Mouse (Mus musculus): ENCODE results near the gene Htt.
A peak's percentile ranks its signal among the peaks of the same experiment; 100 is the strongest.

Gene Htt

DNA sequence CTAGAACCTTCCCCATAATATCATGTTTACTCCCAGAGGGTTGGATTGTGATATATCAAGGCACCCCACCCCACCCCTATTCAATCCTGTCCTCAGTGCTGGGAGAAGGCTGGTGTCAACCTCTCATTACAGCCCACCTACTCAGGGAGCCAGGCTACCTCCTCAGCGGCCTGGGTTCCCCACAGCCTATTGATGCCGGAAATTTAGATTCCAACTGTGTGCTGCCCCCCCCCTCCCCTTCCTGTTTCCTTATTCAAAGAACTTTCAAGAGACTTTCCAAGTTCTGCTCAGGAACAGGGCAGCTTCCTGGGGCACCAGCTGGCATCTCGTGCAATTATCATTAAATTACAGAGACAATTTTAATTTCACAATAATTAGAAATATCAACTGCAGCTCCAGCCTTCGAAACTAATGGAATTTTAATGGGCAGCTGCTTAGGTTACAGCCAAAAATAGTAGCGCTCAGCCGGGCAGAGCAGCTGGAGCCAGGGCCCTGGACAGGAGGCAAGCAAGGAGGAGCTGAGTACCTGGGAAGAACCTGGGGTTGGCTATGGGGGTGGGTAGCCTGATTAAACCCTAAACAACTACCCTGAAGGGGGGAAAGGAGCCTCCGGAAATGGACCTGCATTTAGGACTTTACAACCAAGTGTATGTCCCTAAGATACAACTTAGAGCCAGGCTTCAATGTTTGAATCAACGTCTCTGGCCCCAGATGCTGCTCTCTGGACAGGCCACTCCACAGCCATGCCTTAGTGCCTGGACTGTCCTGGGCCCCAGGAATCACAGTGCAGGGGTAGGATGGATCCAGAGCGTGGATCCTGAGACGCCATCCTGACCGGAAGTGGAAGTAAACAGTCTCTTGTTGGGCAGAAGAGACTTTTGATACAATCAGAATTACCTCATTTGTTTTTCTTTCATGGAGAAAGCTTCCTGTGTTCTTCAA, 170.2 kb downstream of the Htt start:
- no peak for DNase-seq

DNA sequence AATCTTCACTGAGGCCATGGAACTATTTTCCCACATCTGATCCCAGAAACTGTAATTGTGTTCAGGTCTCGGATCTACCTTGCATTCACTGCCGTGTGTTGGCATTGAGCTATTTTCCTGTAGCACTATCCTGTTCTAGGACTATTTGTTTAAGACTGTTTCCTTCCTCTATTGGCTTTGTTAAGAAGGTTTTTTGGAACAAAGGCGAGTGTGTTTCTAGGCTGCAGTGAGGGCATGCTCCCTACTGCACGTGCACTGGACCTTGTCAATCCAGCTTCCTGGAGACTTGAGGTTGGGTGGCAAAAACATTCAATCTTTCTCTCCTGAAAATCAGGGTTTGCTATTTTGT, 170.9 kb downstream of the Htt start:
- no peak for DNase-seq

DNA sequence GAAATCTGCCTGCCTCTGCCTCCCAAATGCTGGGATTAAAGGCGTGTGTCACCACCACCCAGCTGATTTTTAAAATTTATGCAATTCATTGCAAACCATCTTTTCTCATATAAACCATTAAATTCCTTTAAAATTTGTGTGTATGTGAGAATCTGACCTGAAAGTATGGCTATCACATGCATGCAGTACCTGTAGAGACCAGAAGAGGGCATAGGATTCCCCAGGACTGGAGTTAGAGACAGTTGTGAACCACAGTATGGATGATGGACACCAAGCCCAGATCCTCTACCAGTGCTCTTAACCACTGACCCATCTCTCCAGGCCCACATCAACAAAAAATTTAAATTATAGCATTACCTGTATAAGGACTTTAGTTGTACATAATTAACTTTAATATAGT, 171.9 kb downstream of the Htt start:
- DNase-seq, result no peak

DNA sequence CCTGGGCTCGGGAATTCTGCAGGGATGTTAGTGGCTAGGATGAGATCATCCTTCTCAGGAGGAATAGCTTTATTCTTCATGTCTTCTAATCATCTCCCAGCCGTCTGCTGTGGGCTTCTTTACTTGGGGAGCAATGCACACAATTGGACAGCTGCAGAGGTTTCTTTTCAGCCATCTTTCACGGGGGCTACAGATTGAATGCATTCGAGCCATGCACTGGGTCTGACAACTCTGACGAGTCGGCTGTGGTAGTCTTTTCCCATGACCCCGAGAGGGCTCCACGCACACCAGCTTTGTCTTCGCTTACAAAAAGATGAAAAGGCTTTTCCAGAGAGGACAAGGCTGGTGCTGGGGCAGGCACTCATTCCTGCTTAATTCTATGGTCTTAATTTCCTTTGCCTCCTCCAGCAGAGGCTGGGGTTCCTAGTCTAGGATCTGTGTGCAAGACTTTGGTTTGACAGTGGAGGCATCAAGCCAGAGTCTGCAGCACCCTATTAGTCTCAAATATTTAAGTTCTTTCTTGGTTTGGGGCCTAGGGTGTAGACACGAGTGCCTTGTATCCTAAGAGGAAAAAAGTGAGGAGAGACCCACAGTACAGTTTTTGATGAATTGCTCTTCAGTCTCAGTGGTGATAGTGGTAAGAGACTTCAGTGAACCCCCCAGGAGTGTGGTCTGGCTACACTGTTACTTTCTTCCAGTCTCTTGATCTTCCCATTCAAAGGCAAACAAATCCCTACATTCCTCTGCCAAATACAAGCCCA, 180.3 kb downstream of the Htt start:
- DNase-seq, result no peak

DNA sequence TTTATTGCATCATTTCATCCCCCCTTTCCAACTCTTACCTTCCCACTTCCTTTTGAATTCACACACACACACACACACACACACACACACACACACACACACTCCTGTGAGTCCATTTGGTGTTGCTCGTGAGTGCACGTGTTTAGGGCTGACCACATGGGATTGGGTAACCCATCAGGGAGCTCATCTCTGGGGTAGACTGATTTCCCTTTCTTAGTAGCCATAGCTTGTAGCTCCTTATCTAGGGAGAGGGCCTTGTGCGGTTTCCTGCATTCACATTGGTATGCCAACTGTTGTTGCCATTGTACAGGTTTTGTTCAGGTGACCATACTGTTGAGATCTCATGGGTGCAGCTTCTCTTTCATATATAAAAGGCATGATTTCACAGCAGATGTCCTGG, 181.9 kb downstream of the Htt start:
- no peak for DNase-seq

DNA sequence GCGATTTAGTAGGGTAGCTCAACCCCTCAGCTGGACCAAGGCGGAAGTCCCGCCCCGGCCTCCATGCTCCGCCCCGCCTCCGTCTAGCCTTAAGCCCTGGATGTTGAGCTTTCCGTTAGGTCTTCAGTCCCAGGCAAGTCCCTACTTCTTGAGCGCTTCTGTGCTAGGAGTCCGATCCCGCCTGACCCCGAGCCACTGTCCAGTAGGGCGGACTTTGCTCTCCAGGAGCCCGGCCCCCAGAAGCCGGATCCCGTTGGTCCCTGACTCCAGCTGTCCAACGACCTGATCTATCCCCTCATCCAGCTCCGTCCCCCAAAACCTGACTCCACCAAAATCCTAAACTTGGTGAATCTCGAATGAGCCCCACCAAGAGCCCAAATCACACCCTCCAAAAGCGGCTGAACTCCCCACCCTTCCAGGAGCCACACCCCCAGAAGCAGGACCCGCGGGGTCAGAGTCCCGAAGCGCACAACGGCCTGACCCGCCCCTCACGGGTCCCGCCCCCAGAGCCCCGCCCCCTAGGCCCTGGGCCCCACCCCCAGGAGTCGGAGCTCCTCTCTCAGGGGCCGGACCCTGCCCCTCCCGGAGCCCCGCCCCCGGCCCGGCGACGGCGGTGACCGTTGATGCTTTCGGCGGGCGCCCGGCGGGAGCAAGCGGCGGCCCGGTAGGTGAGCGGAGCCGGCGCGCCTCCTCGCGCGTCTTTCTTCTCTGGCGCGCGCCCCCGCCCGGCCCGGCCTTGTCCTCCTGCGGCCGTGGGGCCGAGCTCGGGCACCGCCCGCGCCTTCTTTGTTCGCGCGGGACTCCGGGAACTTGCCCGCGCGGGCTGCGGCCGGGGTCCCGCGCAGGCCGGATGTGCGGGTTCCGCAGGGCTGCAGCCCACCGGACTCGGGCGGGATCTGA, 187.6 kb downstream of the Htt start, which contains the start of gene Rgs12:
Rgs12 (plus strand) TSS at position 585 of the 900 bp plus-strand sequence.
- peak; percentile 34 for DNase-seq

DNA sequence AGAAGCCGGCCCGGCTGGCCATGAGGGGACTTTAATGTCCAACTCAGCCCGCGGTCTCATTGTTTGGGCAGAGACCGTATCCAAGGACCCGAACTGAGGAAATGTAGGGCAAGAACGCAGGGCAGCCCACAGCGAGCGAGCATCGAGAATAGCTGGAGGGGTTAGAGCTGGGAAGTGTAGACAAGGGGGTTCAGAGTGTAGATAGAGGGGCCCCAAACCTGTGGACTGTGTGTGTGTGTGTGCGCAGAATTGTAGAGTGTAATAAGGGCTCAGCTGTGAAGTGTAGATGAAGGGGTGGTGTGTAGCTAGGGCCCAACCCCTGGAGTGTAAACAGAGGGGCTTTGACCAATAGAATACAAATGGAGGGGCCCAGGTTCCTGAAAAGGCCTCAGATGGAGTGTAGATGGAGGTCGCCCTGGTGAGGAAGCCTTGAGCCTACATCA, 188.2 kb downstream of the Htt start:
- DNase-seq, result no peak

DNA sequence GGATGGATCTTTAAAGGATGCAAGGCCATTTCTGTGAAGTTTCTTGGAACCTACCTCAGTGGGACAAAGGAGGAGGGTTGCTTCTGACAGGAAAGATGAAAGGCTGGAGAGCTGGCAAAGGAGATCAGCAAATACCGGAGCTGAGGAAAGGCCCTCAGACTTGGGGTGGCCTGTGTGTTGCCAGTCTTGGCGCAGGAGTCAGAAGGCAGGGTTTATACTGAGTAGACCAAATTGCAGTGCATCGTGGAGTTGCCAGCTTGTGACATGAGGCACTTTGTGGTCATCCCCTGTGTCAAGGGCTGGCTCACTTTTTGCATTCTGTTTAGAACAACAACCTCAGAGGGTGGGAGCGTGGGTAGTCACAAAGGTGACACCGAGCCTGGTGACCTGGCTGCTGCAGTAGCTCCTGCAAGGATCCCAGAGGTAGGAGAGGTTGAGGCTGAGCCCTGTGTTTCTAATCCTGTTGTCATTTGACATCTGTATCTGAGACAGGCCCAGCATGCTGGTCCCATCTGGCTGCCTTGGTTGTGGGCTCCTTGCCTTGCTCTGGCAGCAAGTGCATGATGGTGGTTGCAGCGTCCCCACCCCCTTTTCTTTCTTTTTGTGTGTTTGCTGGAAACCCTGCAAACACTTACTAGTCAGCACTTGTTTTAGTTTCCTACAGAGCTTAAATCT, 189.1 kb downstream of the Htt start:
- DNase-seq, result no peak

DNA sequence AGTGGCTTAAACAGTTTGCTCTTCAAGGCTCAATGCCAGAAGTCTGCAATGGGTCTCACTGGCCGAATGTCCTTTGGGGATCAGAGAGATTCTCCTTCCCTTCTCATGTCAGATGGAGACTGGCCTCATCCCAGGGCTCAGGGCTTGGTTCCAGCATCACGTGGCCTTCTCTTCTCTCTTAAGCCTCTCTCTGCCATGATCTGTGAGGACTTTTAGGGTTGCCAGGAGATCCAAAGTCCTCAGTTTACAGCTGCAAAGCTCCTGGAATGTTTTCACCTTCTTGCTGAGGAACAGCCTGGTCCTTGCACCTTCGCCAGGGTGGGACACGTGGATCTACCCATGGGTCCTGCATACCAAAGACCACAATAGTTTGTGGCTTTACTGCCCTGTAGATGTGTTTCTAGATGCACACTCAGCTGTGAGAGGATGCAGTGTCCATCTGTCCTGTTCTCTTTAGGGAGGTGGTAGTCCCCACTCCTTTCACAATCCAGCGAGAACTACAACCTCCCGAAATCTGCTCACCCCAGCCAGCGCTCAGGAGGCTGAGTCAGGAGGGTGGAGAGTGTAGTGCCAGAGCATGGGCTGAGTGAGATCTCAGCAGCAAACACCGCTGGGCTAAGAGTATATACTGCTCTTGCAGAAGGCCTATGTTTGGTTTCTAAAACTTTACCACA, 189.8 kb downstream of the Htt start:
- no peak for DNase-seq

DNA sequence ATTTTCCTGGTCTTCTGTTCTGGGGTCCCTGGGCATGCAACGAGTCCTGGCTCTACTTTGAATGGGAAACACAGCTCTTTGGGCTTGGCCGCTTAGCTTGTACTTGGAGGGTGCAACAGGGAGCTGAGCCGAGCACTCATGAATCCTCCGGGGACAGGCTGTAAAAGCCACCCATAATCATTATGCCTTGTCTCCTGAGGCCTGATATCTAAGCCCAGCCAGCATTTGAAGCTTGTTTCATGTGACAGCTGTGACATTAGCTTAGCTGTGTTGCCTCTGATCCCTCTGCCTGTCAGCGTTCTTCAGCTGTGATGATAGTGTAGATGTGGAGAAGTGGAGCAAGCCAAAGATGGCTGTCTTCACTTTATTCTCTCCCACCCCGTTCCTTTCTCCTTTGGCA, 193.0 kb downstream of the Htt start:
- no peak for DNase-seq

DNA sequence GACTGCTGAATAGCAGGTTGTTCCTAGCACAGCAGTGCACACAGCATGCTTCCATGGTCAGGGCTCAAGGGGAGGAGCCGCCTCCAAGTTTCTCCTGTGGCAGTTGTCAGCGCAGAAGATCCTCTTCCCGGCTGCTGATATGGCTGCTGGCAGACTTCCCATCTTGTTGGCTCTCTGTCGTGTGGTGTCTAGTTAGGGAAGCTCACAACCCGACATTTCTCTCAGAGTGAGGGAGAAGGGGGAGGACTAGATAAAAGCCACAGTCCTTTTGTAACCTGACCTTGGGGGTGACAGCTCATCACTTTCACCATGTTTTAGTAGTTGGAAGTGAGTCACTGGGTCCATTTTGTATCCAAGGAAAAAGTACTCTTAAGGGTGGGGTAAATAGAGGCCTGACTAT, 194.1 kb downstream of the Htt start:
- no peak for DNase-seq

DNA sequence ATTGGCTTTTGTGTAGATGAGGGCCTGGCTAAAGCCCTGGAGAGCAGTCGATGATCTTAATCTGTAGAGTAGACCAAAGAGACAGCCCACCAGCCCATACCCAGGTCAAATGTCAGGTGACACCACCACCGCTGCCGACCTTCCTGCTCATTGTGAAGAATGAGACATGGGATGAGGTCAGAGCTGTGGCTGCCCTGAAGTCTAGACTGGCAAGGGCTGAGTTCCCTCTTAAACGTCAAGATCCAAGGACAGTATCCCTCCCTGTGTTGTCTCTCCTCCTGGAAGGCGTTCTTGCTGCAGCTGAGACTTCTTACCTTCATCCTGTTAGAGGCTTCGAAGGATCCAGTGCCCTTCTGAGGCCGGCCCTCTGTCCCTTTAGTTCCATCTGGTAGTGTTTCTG, 194.6 kb downstream of the Htt start:
- DNase-seq, result no peak

DNA sequence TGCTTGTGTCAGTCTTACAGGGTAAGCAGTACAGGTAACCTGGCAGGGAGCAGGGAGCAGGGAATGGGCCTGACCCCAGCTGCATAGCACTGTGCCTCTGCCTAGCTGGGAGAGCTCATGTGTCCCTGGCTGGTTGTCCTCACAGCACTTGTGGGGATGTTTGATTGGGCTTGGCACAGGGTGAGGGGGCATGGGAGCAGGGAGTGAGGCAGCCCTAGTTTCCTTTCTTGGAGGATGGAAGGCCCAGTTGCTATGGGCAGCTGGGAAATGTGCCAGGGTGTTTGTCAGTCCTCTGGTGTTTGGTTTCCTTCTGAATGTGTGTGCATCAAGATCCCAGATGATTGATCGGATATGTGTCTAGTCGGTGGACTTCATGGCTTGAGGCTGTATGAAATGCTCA, 195.5 kb downstream of the Htt start:
- peak; percentile 13 for DNase-seq

DNA sequence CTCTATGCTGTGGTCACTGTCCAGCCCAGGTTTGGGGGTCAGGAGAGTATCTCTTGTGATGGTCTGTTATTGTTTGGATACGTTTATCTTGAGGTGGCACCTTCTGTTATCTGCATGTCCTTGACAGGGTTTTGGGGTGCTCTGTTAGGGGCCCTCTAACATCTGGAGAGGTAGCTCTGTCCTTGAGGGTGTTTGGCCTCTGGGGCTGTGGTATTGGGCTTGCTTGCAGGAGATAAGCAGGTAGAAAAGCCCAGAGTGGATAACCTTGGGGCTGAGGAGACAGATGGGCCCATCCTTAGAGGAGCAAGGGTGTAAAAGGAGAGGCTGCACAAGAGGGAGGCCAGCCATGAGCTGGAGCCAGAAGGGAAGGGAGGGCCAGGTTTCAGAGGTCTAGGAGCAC, 198.5 kb downstream of the Htt start:
- no peak for DNase-seq

Measured in cerebellum, adult 11-12 months (tissue).